Mouse (Mus musculus): ENCODE data around the gene Slc35c1. TPM values are rescaled to one million over a fixed set of nuclear protein-coding genes. Genes with fewer than 3 reads are reported as not detected.

Gene Slc35c1
- polyA plus RNA-seq, 1 experiment from 2014 or later = 12.8 TPM

GRCm38 (mm10) chr2:92464690-92465089 lies 4.4 kb upstream of the Slc35c1 start:
- 80% methylated on average over 3 of the region's 3 CpGs for WGBS

GRCm38 (mm10) chr2:92461215-92461614 lies 877 bp upstream of the Slc35c1 start:
- WGBS = 76% methylated on average over 1 of the region's 1 CpGs
- Histone ChIP-seq H3K4me1 (peaks cover 44% of the 10 kb centered on the region), H3K4me3 (no peak overlapping the region), H3K27ac (replicated peaks) (no peak overlapping the region), H3K9me3 (replicated peaks) (no peaks in the 10 kb centered on the region), H3K27me3 (ENCODE audit: low read depth, poor library complexity, severe bottlenecking) (peaks cover 35% of the 10 kb centered on the region), H3K36me3 (no peaks in the 10 kb centered on the region)
- no peak for DNase-seq (ENCODE audit: low spot score)

More at GRCm38 (mm10) chr2:92464690-92465089, 4.4 kb upstream of the Slc35c1 start:
- no peak overlapping the region for H3K27ac ChIP-seq (replicated peaks)
- H3K4me1 ChIP-seq = peaks cover 10% of the 10 kb centered on the region
- H3K4me3 ChIP-seq = no peak overlapping the region
- no peak for DNase-seq (ENCODE audit: low spot score)
- H3K27me3 ChIP-seq (ENCODE audit: low read depth, poor library complexity, severe bottlenecking) = peaks cover 27% of the 10 kb centered on the region
- no peaks in the 10 kb centered on the region for H3K36me3 ChIP-seq
- H3K9me3 ChIP-seq (replicated peaks) = no peaks in the 10 kb centered on the region

- under 1% methylated on average over 55 of the region's 55 CpGs for WGBS
- peaks cover 51% of the 10 kb centered on the region for H3K4me1 ChIP-seq
- H3K9me3 ChIP-seq (replicated peaks) = no peaks in the 10 kb centered on the region
- H3K27ac ChIP-seq (replicated peaks) = peak overlapping the region; percentile 85
- H3K27me3 ChIP-seq (ENCODE audit: low read depth, poor library complexity, severe bottlenecking) = peaks cover 35% of the 10 kb centered on the region
- H3K4me3 ChIP-seq = peak overlapping the region; percentile 87
- H3K36me3 ChIP-seq = peaks cover 4% of the 10 kb centered on the region
- peak; percentile 84 for DNase-seq (ENCODE audit: low spot score)
These were observed 1.0 kb downstream of the Slc35c1 start for GRCm38 (mm10) chr2:92459141-92459920.

GRCm38 (mm10) chr2:92458481-92458880 lies 1.9 kb downstream of the Slc35c1 start:
- H3K4me3 ChIP-seq = peak overlapping the region; percentile 87

GRCm38 (mm10) chr2:92456970-92457530 lies 3.3 kb downstream of the Slc35c1 start:
- H3K27me3 ChIP-seq (ENCODE audit: low read depth, poor library complexity, severe bottlenecking) = peaks cover 30% of the 10 kb centered on the region
- H3K36me3 ChIP-seq = peaks cover 21% of the 10 kb centered on the region
- no peak overlapping the region for H3K27ac ChIP-seq (replicated peaks)
- H3K9me3 ChIP-seq (replicated peaks) = no peaks in the 10 kb centered on the region
- H3K4me1 ChIP-seq = peaks cover 51% of the 10 kb centered on the region
- 85% methylated on average over 8 of the region's 8 CpGs for WGBS
- no peak for DNase-seq (ENCODE audit: low spot score)
- H3K4me3 ChIP-seq = 0 out of 2 replicates have a peak overlapping the region, but pooled peaks have one; percentile 4

More at GRCm38 (mm10) chr2:92458481-92458880, 1.9 kb downstream of the Slc35c1 start:
- H3K4me1 ChIP-seq = peaks cover 51% of the 10 kb centered on the region
- H3K36me3 ChIP-seq = peaks cover 13% of the 10 kb centered on the region
- no peaks in the 10 kb centered on the region for H3K9me3 ChIP-seq (replicated peaks)
- WGBS = 69% methylated on average over 13 of the region's 13 CpGs
- H3K27ac ChIP-seq (replicated peaks) = peak overlapping the region; percentile 85
- DNase-seq (ENCODE audit: low spot score) = no peak
- H3K27me3 ChIP-seq (ENCODE audit: low read depth, poor library complexity, severe bottlenecking) = peaks cover 35% of the 10 kb centered on the region

GRCm38 (mm10) chr2:92455704-92456103 lies 4.6 kb downstream of the Slc35c1 start:
- no peaks in the 10 kb centered on the region for H3K9me3 ChIP-seq (replicated peaks)
- H3K27ac ChIP-seq (replicated peaks) = no peak overlapping the region
- H3K27me3 ChIP-seq (ENCODE audit: low read depth, poor library complexity, severe bottlenecking) = peaks cover 17% of the 10 kb centered on the region
- no peak for DNase-seq (ENCODE audit: low spot score)
- peaks cover 51% of the 10 kb centered on the region for H3K4me1 ChIP-seq
- no peak overlapping the region for H3K4me3 ChIP-seq
- H3K36me3 ChIP-seq = peaks cover 21% of the 10 kb centered on the region
- 64% methylated on average over 2 of the region's 3 CpGs for WGBS

GRCm38 (mm10) chr2:92454166-92454565 lies 6.2 kb downstream of the Slc35c1 start:
- H3K9me3 ChIP-seq (replicated peaks) = no peaks in the 10 kb centered on the region
- peaks cover 21% of the 10 kb centered on the region for H3K36me3 ChIP-seq
- H3K27me3 ChIP-seq (ENCODE audit: low read depth, poor library complexity, severe bottlenecking) = peaks cover 7% of the 10 kb centered on the region
- no peak overlapping the region for H3K27ac ChIP-seq (replicated peaks)
- H3K4me1 ChIP-seq = peaks cover 37% of the 10 kb centered on the region
- H3K4me3 ChIP-seq = no peak overlapping the region
- 93% methylated on average over 11 of the region's 11 CpGs for WGBS
- no peak for DNase-seq (ENCODE audit: low spot score)

- DNase-seq (ENCODE audit: low spot score) = no peak
- peaks cover 21% of the 10 kb centered on the region for H3K36me3 ChIP-seq
- WGBS = 97% methylated on average over 3 of the region's 3 CpGs
- H3K4me1 ChIP-seq = peaks cover 19% of the 10 kb centered on the region
- H3K9me3 ChIP-seq (replicated peaks) = no peaks in the 10 kb centered on the region
- no peak overlapping the region for H3K27ac ChIP-seq (replicated peaks)
- H3K27me3 ChIP-seq (ENCODE audit: low read depth, poor library complexity, severe bottlenecking) = no peaks in the 10 kb centered on the region
- no peak overlapping the region for H3K4me3 ChIP-seq
These were observed 9.2 kb downstream of the Slc35c1 start for GRCm38 (mm10) chr2:92451126-92451525.

GRCm38 (mm10) chr2:92447121-92447740 lies 13.1 kb downstream of the Slc35c1 start:
- Histone ChIP-seq H3K4me1 (peaks cover 28% of the 10 kb centered on the region), H3K27me3 (ENCODE audit: low read depth, poor library complexity, severe bottlenecking) (no peaks in the 10 kb centered on the region), H3K27ac (replicated peaks) (no peak overlapping the region), H3K4me3 (no peak overlapping the region), H3K36me3 (no peaks in the 10 kb centered on the region), H3K9me3 (replicated peaks) (no peaks in the 10 kb centered on the region)
- no peak for DNase-seq (ENCODE audit: low spot score)
- 70% methylated on average over 7 of the region's 7 CpGs for WGBS

GRCm38 (mm10) chr2:92446656-92447055 lies 13.7 kb downstream of the Slc35c1 start:
- no peaks in the 10 kb centered on the region for H3K9me3 ChIP-seq (replicated peaks)
- H3K4me3 ChIP-seq = no peak overlapping the region
- H3K27ac ChIP-seq (replicated peaks) = no peak overlapping the region
- 75% methylated on average over 8 of the region's 8 CpGs for WGBS
- DNase-seq (ENCODE audit: low spot score) = no peak
- no peaks in the 10 kb centered on the region for H3K36me3 ChIP-seq
- H3K4me1 ChIP-seq = peaks cover 28% of the 10 kb centered on the region
- H3K27me3 ChIP-seq (ENCODE audit: low read depth, poor library complexity, severe bottlenecking) = no peaks in the 10 kb centered on the region

- peaks cover 28% of the 10 kb centered on the region for H3K4me1 ChIP-seq
- H3K36me3 ChIP-seq = no peaks in the 10 kb centered on the region
- 34% methylated on average over 9 of the region's 9 CpGs for WGBS
- H3K27ac ChIP-seq (replicated peaks) = peak overlapping the region; percentile 28; the same call in 1 of the 2 replicates
- H3K27me3 ChIP-seq (ENCODE audit: low read depth, poor library complexity, severe bottlenecking) = no peaks in the 10 kb centered on the region
- no peak overlapping the region for H3K4me3 ChIP-seq
- no peaks in the 10 kb centered on the region for H3K9me3 ChIP-seq (replicated peaks)
- DNase-seq (ENCODE audit: low spot score) = no peak
These were observed 14.4 kb downstream of the Slc35c1 start for GRCm38 (mm10) chr2:92445890-92446289.

GRCm38 (mm10) chr2:92444376-92444775 lies 16.0 kb downstream of the Slc35c1 start:
- peaks cover 28% of the 10 kb centered on the region for H3K4me1 ChIP-seq
- no peaks in the 10 kb centered on the region for H3K9me3 ChIP-seq (replicated peaks)
- H3K36me3 ChIP-seq = no peaks in the 10 kb centered on the region
- H3K27me3 ChIP-seq (ENCODE audit: low read depth, poor library complexity, severe bottlenecking) = no peaks in the 10 kb centered on the region
- H3K4me3 ChIP-seq = no peak overlapping the region
- WGBS = 60% methylated on average over 4 of the region's 4 CpGs
- no peak overlapping the region for H3K27ac ChIP-seq (replicated peaks)
- DNase-seq (ENCODE audit: low spot score) = no peak

GRCm38 (mm10) chr2:92443313-92443712 lies 17.0 kb downstream of the Slc35c1 start:
- Histone ChIP-seq H3K27me3 (ENCODE audit: low read depth, poor library complexity, severe bottlenecking) (no peaks in the 10 kb centered on the region), H3K36me3 (no peaks in the 10 kb centered on the region), H3K4me1 (peaks cover 28% of the 10 kb centered on the region), H3K9me3 (replicated peaks) (no peaks in the 10 kb centered on the region), H3K4me3 (no peak overlapping the region), H3K27ac (replicated peaks) (no peak overlapping the region)
- WGBS = 79% methylated on average over 4 of the region's 4 CpGs
- DNase-seq (ENCODE audit: low spot score) = no peak
